Mouse (Mus musculus) hindbrain, embryonic 16.5 days (tissue): ENCODE data around the gene Wdr75. TPM values are rescaled to one million over a fixed set of nuclear protein-coding genes. Genes with fewer than 3 reads are reported as not detected.

Experiments
- ATAC-seq: fragments of 200-750 bp; cut with Nextera tagmentation; 2 replicates; pipeline ENCODE4 v1.8.0; 2017; ENCODE audit warnings: moderate TSS enrichment, moderate library complexity
- H3K27ac ChIP-seq: fragments of 300-500 bp; sonication (generic); 2 replicates; pipeline ENCODE4 v1.5.1; 2014; ENCODE audit warnings: low read depth, mild to moderate bottlenecking, control low read depth, low read length, moderate library complexity
- H3K27me3 ChIP-seq: fragments of 300-500 bp; sonication (generic); replicated peaks from 2 replicates; pipeline ENCODE4 v1.6.1; 2014; ENCODE audit warnings: low read length; ENCODE audit not compliant: control insufficient read depth, insufficient read depth
- H3K36me3 ChIP-seq: fragments of 300-500 bp; sonication (generic); 2 replicates; pipeline ENCODE4 v1.6.1; 2014; ENCODE audit warnings: mild to moderate bottlenecking, low read length, moderate library complexity, mixed read lengths; ENCODE audit not compliant: control insufficient read depth, insufficient read depth
- H3K4me1 ChIP-seq: fragments of 300-500 bp; sonication (generic); 2 replicates; pipeline ENCODE4 v1.6.1; 2014; ENCODE audit warnings: low read depth, low read length; ENCODE audit not compliant: control insufficient read depth, insufficient read depth
- H3K4me2 ChIP-seq: fragments of 300-500 bp; sonication (generic); 2 replicates; pipeline ENCODE4 v1.6.1; 2014; ENCODE audit warnings: mild to moderate bottlenecking, low read length, control low read depth, moderate library complexity
- H3K4me3 ChIP-seq: fragments of 300-500 bp; sonication (generic); 2 replicates; pipeline ENCODE4 v1.5.1; 2014; ENCODE audit warnings: mild to moderate bottlenecking, low read length, control low read depth, moderate library complexity
- H3K9ac ChIP-seq: fragments of 300-500 bp; sonication (generic); 2 replicates; pipeline ENCODE4 v1.6.1; 2014; ENCODE audit warnings: low read depth, mild to moderate bottlenecking, control low read depth, low read length, moderate library complexity
- H3K9me3 ChIP-seq: fragments of 300-500 bp; sonication (generic); 2 replicates; pipeline ENCODE4 v1.6.1; 2014; ENCODE audit warnings: mild to moderate bottlenecking, low read length, moderate library complexity; ENCODE audit not compliant: control insufficient read depth
- WGBS: fragments of 180-500 bp; shearing (Covaris S2); extraction: QIAGEN DNeasy Blood & Tissue Kit; methylation state at CpG from one replicate; pipeline ENCODE4 v1.1.7; 2014; 5-methylcytosine and 5-hydroxymethylcytosine counted together
- polyA plus RNA-seq: library from polyadenylated mRNA; unstranded; fragments of >200 nt; fragmentation: Nextera tagmentation; extraction: Ambion mirVana; gene quantifications from 2 replicates; pipeline ENCODE4 v1.2.1, GENCODE M21; 2015

The Wdr75 gene
- polyA plus RNA-seq, 1 experiment from 2014 or later, result 50.1 TPM

DNA sequence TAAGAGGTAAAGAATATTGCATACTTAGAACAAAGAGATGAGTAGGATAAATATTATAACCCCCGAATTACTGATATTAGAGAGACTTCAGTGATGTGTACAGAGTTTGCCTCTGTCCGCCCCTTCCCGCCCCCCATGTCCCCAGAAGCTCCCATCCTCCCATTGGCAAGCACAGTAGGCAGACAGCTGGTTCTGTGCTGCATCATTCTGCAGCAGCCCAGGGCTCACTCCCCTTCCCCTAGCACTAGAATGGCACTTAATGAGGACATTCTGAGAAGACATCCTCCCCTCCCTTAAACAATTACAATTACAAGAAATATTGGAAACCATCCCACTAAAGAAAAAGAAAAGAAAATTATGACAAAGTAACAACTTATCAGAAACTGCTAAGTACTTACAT is 68.7 kb downstream of the Wdr75 start:
- no peaks in the 10 kb centered on the region for H3K4me1 ChIP-seq
- H3K9ac ChIP-seq, result no peak overlapping the region
- no peaks in the 10 kb centered on the region for H3K36me3 ChIP-seq
- ATAC-seq, result no peak
- WGBS, result 94% methylated on average over 3 of the region's 3 CpGs
- no peak overlapping the region for H3K4me2 ChIP-seq
- no peaks in the 10 kb centered on the region for H3K9me3 ChIP-seq
- no peaks in the 10 kb centered on the region for H3K27me3 ChIP-seq
- no peak overlapping the region for H3K4me3 ChIP-seq
- H3K27ac ChIP-seq, result no peak overlapping the region

DNA sequence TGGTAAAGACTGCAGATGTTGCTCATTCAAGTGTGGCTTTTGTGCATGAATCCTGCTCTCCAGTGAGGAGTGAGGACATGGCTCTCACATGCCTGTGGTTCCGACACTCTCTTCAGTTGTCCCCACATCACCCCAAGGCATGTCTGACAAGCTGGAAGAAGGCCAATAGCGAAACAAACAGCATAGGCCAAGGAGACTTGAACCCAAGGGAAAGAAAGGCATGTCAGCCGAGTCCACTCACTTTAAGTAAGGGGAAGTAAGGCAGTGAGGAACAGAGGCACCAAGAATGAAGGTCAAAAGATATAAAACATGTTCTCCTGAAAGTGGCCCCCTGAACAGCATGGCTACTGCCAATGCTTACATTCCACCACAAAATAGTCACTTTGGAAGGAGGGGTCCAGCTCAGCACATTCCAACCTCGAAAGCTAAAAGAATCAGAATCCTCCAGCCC is 69.6 kb downstream of the Wdr75 start:
- 53% methylated on average over 4 of the region's 4 CpGs for WGBS
- no peaks in the 10 kb centered on the region for H3K27me3 ChIP-seq
- no peak overlapping the region for H3K4me3 ChIP-seq
- no peaks in the 10 kb centered on the region for H3K4me1 ChIP-seq
- H3K4me2 ChIP-seq, result no peak overlapping the region
- no peak overlapping the region for H3K27ac ChIP-seq
- ATAC-seq, result no peak
- no peaks in the 10 kb centered on the region for H3K36me3 ChIP-seq
- H3K9ac ChIP-seq, result no peak overlapping the region
- H3K9me3 ChIP-seq, result no peaks in the 10 kb centered on the region

DNA sequence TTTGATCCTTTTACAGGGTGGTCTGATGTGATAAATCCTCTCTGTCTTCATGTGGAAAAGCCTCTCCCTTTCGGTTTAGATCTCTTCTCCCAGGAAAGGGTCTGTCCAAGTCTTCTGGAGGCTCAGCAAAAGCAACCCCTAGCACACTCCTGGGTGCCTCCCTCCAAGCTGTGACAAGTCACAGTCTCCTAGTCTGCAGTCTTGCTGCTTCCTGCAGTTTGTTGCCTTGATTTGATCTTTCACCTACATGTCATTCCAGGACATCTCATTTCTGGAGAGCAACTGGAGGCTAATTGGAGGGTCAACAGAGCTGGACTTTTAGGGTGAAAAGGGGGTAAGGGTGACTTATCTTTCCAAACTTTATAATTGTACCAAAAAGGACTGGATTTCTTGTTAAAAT is 70.3 kb downstream of the Wdr75 start:
- no peak for ATAC-seq

DNA sequence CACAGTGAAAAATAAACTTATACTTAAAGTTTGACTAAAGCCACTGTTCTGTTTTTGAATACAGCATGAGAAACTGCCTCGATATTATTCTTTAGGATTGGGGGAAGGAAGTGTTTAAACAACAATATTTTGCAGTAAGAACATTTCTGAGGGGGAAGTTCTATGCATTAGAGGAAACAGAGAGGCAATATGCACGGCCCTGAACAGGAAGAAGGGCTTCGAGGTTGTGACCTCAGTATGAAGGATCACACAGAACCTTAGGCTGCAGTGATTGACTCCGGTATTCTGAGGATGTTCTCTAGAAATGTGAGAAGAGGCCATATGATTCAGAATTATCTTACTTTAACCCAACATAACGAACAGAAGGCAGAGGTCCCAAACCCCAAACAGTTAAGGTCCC is 70.8 kb downstream of the Wdr75 start:
- WGBS, result 78% methylated on average over 5 of the region's 5 CpGs
- no peak overlapping the region for H3K4me3 ChIP-seq
- no peak overlapping the region for H3K4me2 ChIP-seq
- no peak for ATAC-seq
- H3K9me3 ChIP-seq, result no peaks in the 10 kb centered on the region
- H3K27me3 ChIP-seq, result no peaks in the 10 kb centered on the region
- H3K27ac ChIP-seq, result no peak overlapping the region
- H3K36me3 ChIP-seq, result no peaks in the 10 kb centered on the region
- no peaks in the 10 kb centered on the region for H3K4me1 ChIP-seq
- H3K9ac ChIP-seq, result no peak overlapping the region

More for the DNA sequence above, 70.3 kb downstream of the Wdr75 start:
- H3K4me1 ChIP-seq, result no peaks in the 10 kb centered on the region
- H3K4me2 ChIP-seq, result no peak overlapping the region
- WGBS, result 72% methylated on average over 1 of the region's 1 CpGs
- no peak overlapping the region for H3K4me3 ChIP-seq
- no peaks in the 10 kb centered on the region for H3K9me3 ChIP-seq
- no peak overlapping the region for H3K9ac ChIP-seq
- H3K36me3 ChIP-seq, result no peaks in the 10 kb centered on the region
- no peaks in the 10 kb centered on the region for H3K27me3 ChIP-seq
- no peak overlapping the region for H3K27ac ChIP-seq

DNA sequence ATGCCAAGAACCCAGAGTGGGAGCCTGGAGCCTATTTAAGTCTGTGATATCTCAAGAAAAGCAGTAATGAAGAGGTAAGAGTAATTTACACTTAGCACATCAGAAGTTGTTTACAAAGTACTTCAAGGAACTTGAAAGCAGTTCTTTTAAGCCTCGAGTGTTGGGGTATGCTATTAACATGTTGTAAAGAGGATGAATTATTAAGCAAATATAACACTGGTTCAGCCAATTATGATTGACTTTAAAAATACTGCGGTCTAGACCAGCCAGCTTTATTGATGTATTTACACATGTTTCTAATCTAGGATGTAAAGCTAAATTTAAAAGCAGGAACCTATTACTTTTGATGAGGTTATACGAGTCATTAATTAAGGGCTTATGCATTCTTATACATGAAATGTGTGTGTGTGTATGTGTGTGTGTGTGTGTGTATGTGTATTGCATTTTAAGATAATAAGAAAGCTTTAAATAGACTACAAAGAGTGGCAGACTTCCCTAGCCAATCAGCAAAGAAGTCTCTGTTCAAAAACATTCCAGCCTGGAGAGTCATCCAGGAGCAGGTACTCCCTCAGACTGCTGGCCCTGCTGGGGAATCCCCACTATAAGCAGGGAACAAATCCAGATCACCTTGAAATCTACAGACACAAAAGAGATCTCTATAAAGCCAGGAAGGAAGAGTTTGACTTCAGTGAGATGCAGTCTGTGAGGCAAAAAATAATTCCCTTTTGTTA is 71.5 kb downstream of the Wdr75 start:
- Histone ChIP-seq H3K4me3 (no peak overlapping the region), H3K36me3 (no peaks in the 10 kb centered on the region), H3K4me2 (no peak overlapping the region), H3K4me1 (no peaks in the 10 kb centered on the region), H3K9me3 (no peaks in the 10 kb centered on the region), H3K27me3 (no peaks in the 10 kb centered on the region), H3K27ac (no peak overlapping the region), H3K9ac (no peak overlapping the region)
- no peak for ATAC-seq
- 83% methylated on average over 3 of the region's 3 CpGs for WGBS

DNA sequence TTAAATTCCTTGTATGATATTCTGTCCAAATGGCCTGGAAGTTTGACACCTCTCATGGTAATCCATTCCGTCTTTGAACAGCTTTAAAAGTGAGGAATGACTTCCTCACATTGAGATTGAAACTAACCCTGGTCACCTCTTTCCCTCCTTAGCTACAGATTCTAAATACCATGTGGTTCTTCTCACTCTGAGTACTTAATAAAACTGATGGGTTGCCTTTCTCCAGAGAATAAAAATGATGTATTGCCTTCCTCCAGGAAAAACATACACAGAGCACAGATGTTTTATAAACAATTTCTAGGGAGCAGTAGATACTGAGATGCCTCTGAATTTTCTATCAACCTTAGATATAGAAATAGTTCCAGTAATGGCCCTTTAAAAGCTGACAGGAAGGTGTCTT is 73.1 kb downstream of the Wdr75 start:
- H3K27ac ChIP-seq, result no peak overlapping the region
- no peaks in the 10 kb centered on the region for H3K4me1 ChIP-seq
- H3K4me3 ChIP-seq, result no peak overlapping the region
- H3K36me3 ChIP-seq, result no peaks in the 10 kb centered on the region
- H3K9ac ChIP-seq, result no peak overlapping the region
- H3K9me3 ChIP-seq, result no peaks in the 10 kb centered on the region
- ATAC-seq, result no peak
- H3K27me3 ChIP-seq, result no peaks in the 10 kb centered on the region
- H3K4me2 ChIP-seq, result no peak overlapping the region
- 74% methylated on average over 1 of the region's 1 CpGs for WGBS

DNA sequence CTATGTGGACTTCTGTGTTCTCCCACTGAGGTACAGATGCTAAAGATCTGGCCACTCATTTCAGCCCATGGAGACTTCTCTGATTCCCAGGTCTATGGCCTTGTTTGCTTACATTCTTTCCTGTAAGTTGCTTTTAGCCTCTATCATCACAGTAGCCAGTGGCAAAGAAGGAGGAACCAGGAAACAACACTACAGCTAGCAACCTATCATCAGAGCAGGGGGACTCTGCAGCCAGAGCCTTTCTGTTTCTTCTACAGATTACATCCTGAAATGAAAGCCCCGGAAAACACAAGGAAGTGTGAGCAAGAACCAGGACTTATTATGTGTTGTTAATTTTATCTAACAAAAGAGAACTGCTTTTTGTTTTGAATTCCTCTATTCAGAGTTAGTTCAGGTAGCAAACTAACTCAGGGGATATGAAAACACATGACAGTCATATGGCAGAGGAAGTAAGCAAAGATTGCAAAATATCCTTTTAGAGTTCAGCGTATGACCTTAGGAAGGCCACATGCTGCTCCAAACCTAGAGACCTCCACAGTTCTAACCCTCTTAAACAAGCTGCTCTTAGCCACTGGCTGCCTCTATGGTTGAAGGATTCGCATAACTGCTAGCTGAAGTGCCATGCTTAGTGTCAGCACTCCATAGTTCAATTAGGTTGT is 73.6 kb downstream of the Wdr75 start:
- no peak for ATAC-seq
- no peaks in the 10 kb centered on the region for H3K36me3 ChIP-seq
- no peak overlapping the region for H3K27ac ChIP-seq
- no peaks in the 10 kb centered on the region for H3K4me1 ChIP-seq
- H3K4me2 ChIP-seq, result no peak overlapping the region
- no peaks in the 10 kb centered on the region for H3K9me3 ChIP-seq
- H3K27me3 ChIP-seq, result no peaks in the 10 kb centered on the region
- WGBS, result 80% methylated on average over 3 of the region's 3 CpGs
- no peak overlapping the region for H3K4me3 ChIP-seq
- H3K9ac ChIP-seq, result no peak overlapping the region

Other genes starting within 250 kb of the Wdr75 start
- gene Gm5269, start 95.1 kb downstream of the Wdr75 start, polyA plus RNA-seq, result not detected in 2 replicates
- 34.6 and 37.5 TPM in 2 replicates for gene Slc40a1, start 131.4 kb downstream of the Wdr75 start, polyA plus RNA-seq